Mouse (Mus musculus) limb, embryonic 12.5 days (tissue): ENCODE data around the gene Krr1. TPM values are rescaled to one million over a fixed set of nuclear protein-coding genes. Genes with fewer than 3 reads are reported as not detected.

Experiments
- ATAC-seq: fragments of 200-750 bp; cut with Nextera tagmentation; 2 replicates; pipeline ENCODE4 v1.8.0; 2017; ENCODE audit warnings: low read depth, moderate TSS enrichment; ENCODE audit not compliant: insufficient number of reproducible peaks, insufficient read depth, low FRiP score, low TSS enrichment
- H3K27ac ChIP-seq: fragments of 300-500 bp; sonication (generic); 2 replicates; pipeline ENCODE4 v1.5.1; 2016; ENCODE audit warnings: mild to moderate bottlenecking, moderate library complexity
- H3K27me3 ChIP-seq: fragments of 300-500 bp; sonication (generic); 2 replicates; pipeline ENCODE4 v1.6.1; 2016; ENCODE audit warnings: mild to moderate bottlenecking, moderate library complexity
- H3K36me3 ChIP-seq: fragments of 300-500 bp; sonication (generic); 2 replicates; pipeline ENCODE4 v1.6.1; 2016; ENCODE audit warnings: mild to moderate bottlenecking, moderate library complexity
- H3K4me1 ChIP-seq: fragments of 300-500 bp; sonication (generic); replicated peaks from 2 replicates; pipeline ENCODE4 v1.6.1; 2016
- H3K4me2 ChIP-seq: fragments of 300-500 bp; sonication (generic); 2 replicates; pipeline ENCODE4 v1.6.1; 2016; ENCODE audit warnings: mild to moderate bottlenecking, moderate library complexity
- H3K4me3 ChIP-seq: fragments of 300-500 bp; sonication (generic); replicated peaks from 2 replicates; pipeline ENCODE4 v1.5.1; 2016; ENCODE audit warnings: mild to moderate bottlenecking
- H3K9ac ChIP-seq: fragments of 300-500 bp; sonication (generic); replicated peaks from 2 replicates; pipeline ENCODE4 v1.6.1; 2016; ENCODE audit warnings: mild to moderate bottlenecking, moderate library complexity
- H3K9me3 ChIP-seq: fragments of 300-500 bp; sonication (generic); 2 replicates; pipeline ENCODE4 v1.6.1; 2016; ENCODE audit warnings: mild to moderate bottlenecking, moderate library complexity
- WGBS: fragments of 180-500 bp; shearing (Covaris S2); methylation state at CpG from one replicate; pipeline ENCODE4 v1.1.7; 2016; 5-methylcytosine and 5-hydroxymethylcytosine counted together
- polyA plus RNA-seq: library from polyadenylated mRNA; unstranded; fragments of >200 nt; fragmentation: Nextera tagmentation; extraction: Ambion mirVana; gene quantifications from 2 replicates; pipeline ENCODE4 v1.2.1, GENCODE M21; 2016

Gene Krr1
- polyA plus RNA-seq, 1 experiment from 2014 or later, result 53.3 TPM

DNA sequence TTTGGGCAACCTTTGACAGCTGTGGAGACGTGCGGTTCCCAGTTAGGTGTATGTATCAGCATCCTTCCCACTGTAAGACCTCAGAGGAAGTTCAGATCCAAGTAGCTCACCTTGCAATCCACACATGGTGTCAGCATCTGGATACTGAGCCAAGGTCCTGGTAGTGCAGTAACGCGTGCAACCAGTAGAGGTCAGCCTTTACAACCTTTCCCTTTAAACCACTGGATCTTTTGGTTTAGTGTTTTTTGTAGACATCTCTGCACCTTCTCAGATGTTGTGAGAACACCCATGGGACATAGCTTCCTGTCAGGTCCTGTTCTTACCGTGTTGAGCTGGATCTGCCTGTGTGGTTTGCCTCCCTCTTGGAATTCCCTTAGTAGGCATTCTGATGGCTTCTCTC, 5.1 kb downstream of the Krr1 start:
- H3K9ac ChIP-seq, result no peak overlapping the region
- no peak overlapping the region for H3K27ac ChIP-seq
- H3K27me3 ChIP-seq, result no peaks in the 10 kb centered on the region
- H3K9me3 ChIP-seq, result no peaks in the 10 kb centered on the region
- H3K4me1 ChIP-seq, result peaks cover 7% of the 10 kb centered on the region
- no peak for ATAC-seq
- H3K36me3 ChIP-seq, result peaks cover 58% of the 10 kb centered on the region
- 34% methylated on average over 5 of the region's 5 CpGs for WGBS
- no peak overlapping the region for H3K4me2 ChIP-seq
- H3K4me3 ChIP-seq, result no peak overlapping the region

DNA sequence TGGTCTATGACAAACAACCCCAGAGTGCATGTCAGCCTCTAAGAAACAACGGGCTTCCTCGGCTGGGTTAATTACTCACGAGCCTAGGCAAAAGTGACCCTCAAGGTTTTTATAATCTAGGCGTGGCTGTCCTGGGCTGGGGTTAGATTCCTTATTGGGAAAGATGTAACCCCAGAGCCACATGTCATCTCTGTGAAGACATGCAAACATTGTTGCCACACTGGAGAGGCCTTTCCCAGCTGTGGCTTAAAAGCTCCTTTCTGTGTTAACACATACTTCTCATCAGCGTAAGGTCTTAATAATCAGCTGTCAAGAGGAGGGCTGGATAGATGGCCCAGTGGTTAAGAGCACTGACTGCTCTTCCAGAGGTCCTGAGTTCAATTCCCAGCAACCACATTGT, 10.6 kb downstream of the Krr1 start:
- no peak overlapping the region for H3K4me2 ChIP-seq
- 91% methylated on average over 5 of the region's 5 CpGs for WGBS
- no peak overlapping the region for H3K9ac ChIP-seq
- no peak overlapping the region for H3K27ac ChIP-seq
- H3K36me3 ChIP-seq, result peaks cover 85% of the 10 kb centered on the region
- no peaks in the 10 kb centered on the region for H3K4me1 ChIP-seq
- no peaks in the 10 kb centered on the region for H3K9me3 ChIP-seq
- H3K4me3 ChIP-seq, result no peak overlapping the region
- ATAC-seq, result no peak
- H3K27me3 ChIP-seq, result no peaks in the 10 kb centered on the region

DNA sequence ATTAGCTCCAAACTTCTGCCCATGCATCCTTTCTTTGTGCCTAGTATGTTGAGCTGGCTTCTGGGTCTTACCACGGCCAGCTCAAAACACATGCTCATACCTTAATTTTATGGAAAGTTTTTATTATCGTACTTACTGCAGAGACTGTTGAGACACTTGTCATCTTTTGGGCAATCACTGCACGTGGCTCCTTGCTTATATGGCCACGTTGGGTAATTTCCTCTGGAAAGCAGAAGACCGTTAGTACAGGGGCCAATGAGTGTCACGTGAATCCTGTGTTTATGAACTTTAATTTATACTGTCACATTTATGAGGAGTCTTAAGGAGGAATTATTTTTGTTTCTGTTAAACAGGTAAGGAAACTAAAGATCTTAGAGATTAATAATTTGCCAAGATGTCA, 14.0 kb downstream of the Krr1 start:
- no peaks in the 10 kb centered on the region for H3K4me1 ChIP-seq
- H3K9me3 ChIP-seq, result no peaks in the 10 kb centered on the region
- no peak overlapping the region for H3K4me3 ChIP-seq
- no peak overlapping the region for H3K9ac ChIP-seq
- H3K36me3 ChIP-seq, result peaks cover 59% of the 10 kb centered on the region
- 84% methylated on average over 6 of the region's 6 CpGs for WGBS
- H3K4me2 ChIP-seq, result no peak overlapping the region
- no peaks in the 10 kb centered on the region for H3K27me3 ChIP-seq
- no peak for ATAC-seq
- H3K27ac ChIP-seq, result no peak overlapping the region

DNA sequence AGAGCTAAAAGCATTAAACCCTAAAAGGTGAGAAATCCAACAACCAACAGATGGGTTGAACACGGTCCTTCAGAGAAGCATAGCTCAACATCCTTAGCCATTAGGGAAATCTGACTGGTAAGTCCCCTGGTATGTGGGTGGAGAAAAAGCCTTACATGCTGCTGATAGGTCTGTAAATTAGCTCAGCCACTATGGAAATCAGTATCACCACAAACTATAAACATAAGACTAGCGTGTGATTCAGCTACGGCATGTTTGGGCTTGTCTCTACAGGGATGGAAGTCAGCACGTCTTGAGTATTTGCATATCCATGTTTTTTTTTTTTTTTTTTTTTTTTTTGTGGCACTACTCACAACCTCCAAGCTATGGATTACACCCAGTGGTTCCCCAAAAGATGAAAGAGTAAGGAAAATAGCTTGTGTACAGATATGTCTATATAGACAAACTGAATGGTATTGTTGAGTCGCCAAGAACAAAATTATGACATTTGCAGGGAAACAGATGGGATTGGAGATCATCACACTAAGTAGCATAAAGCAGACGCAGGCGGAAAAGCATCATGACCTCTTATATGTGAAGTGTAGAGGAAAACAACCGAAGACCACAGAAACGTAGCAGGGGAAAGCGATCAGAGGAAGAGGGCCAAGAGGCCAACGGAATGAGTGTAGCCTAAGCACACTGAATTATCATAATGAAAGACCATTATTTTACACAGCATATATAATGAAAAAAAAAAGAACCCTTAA, 23.5 kb downstream of the Krr1 start:
- H3K4me3 ChIP-seq, result no peak overlapping the region
- H3K9me3 ChIP-seq, result no peaks in the 10 kb centered on the region
- no peak overlapping the region for H3K9ac ChIP-seq
- H3K27ac ChIP-seq, result no peak overlapping the region
- no peaks in the 10 kb centered on the region for H3K36me3 ChIP-seq
- WGBS, result 89% methylated on average over 11 of the region's 11 CpGs
- no peaks in the 10 kb centered on the region for H3K27me3 ChIP-seq
- no peak for ATAC-seq
- H3K4me1 ChIP-seq, result peaks cover 3% of the 10 kb centered on the region; the same call in 1 of the 2 replicates
- H3K4me2 ChIP-seq, result no peak overlapping the region

DNA sequence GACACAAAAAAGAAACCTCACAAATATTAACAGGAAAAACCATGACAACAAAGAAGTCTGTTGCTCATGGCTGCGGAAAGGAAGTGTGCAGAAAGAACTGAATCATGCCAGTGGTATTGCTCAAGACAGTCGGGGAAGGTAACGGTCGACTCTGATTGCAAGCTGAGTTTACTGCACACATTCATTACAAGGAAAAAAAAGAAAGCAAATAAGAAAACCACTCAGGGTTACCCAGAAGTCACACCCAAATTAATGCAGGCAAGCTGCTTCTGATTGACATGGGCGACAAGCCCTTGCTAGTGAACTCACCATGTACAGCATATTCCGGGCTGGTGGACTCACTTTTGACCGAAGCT, 24.1 kb downstream of the Krr1 start:
- Histone ChIP-seq H3K9me3 (no peaks in the 10 kb centered on the region), H3K4me3 (no peak overlapping the region), H3K36me3 (no peaks in the 10 kb centered on the region), H3K4me2 (no peak overlapping the region), H3K27me3 (no peaks in the 10 kb centered on the region), H3K27ac (no peak overlapping the region), H3K4me1 (peaks cover 3% of the 10 kb centered on the region; the same call in 1 of the 2 replicates), H3K9ac (no peak overlapping the region)
- no peak for ATAC-seq
- WGBS, result 83% methylated on average over 7 of the region's 7 CpGs

DNA sequence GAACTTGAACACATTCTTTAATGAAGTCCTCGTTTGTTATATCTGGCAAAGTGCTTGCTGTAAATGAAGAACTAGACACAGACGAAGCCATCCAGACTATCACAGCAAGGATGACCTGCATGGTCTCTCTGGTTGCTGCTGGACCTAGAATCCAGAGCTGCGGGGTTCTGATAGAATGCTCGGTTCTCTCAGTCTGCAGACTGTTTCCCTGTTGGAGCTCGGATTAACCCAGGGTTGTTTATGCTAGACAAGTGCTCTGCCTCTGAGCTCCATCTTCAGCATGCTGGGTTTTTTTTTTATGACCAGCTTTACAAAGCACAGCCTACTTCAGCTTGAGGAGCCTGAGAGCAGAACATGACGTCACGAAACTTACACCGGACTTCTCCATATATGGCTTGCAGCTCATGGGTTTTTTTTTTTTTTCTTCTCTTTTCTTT, 24.5 kb downstream of the Krr1 start:
- 67% methylated on average over 8 of the region's 8 CpGs for WGBS
- Histone ChIP-seq H3K9me3 (no peaks in the 10 kb centered on the region), H3K4me3 (no peak overlapping the region), H3K4me1 (peaks cover 3% of the 10 kb centered on the region; the same call in 1 of the 2 replicates), H3K27ac (no peak overlapping the region), H3K4me2 (no peak overlapping the region), H3K27me3 (no peaks in the 10 kb centered on the region), H3K9ac (no peak overlapping the region), H3K36me3 (no peaks in the 10 kb centered on the region)
- no peak for ATAC-seq

GRCm38 (mm10) chr10:111997671-111998070, 25.2 kb downstream of the Krr1 start:
- no peaks in the 10 kb centered on the region for H3K27me3 ChIP-seq
- no peaks in the 10 kb centered on the region for H3K36me3 ChIP-seq
- no peak overlapping the region for H3K27ac ChIP-seq
- no peaks in the 10 kb centered on the region for H3K9me3 ChIP-seq
- H3K4me2 ChIP-seq, result no peak overlapping the region
- ATAC-seq, result no peak
- no peak overlapping the region for H3K4me3 ChIP-seq
- H3K9ac ChIP-seq, result no peak overlapping the region
- peaks cover 3% of the 10 kb centered on the region; the same call in 1 of the 2 replicates for H3K4me1 ChIP-seq

- 56% methylated on average over 3 of the region's 3 CpGs for WGBS
- ATAC-seq, result no peak
Observed at GRCm38 (mm10) chr10:111999765-112000164, 27.3 kb downstream of the Krr1 start.

GRCm38 (mm10) chr10:112000568-112000967, 28.1 kb downstream of the Krr1 start:
- Histone ChIP-seq H3K4me2 (no peak overlapping the region), H3K27ac (no peak overlapping the region), H3K36me3 (no peaks in the 10 kb centered on the region), H3K9me3 (no peaks in the 10 kb centered on the region), H3K27me3 (no peaks in the 10 kb centered on the region), H3K4me1 (peaks cover 3% of the 10 kb centered on the region; the same call in 1 of the 2 replicates), H3K9ac (no peak overlapping the region), H3K4me3 (no peak overlapping the region)
- WGBS, result 84% methylated on average over 5 of the region's 5 CpGs
- no peak for ATAC-seq

More at GRCm38 (mm10) chr10:111999765-112000164, 27.3 kb downstream of the Krr1 start:
- H3K4me3 ChIP-seq, result no peak overlapping the region
- no peak overlapping the region for H3K27ac ChIP-seq
- no peak overlapping the region for H3K4me2 ChIP-seq
- no peak overlapping the region for H3K9ac ChIP-seq
- H3K36me3 ChIP-seq, result no peaks in the 10 kb centered on the region
- peaks cover 3% of the 10 kb centered on the region; the same call in 1 of the 2 replicates for H3K4me1 ChIP-seq
- H3K9me3 ChIP-seq, result no peaks in the 10 kb centered on the region
- H3K27me3 ChIP-seq, result no peaks in the 10 kb centered on the region

GRCm38 (mm10) chr10:112001350-112001749, 28.9 kb downstream of the Krr1 start:
- Histone ChIP-seq H3K4me2 (no peak overlapping the region), H3K9me3 (no peaks in the 10 kb centered on the region), H3K9ac (no peak overlapping the region), H3K27me3 (no peaks in the 10 kb centered on the region), H3K4me1 (peaks cover 3% of the 10 kb centered on the region; the same call in 1 of the 2 replicates), H3K36me3 (no peaks in the 10 kb centered on the region), H3K27ac (no peak overlapping the region), H3K4me3 (no peak overlapping the region)
- WGBS, result 91% methylated on average over 2 of the region's 2 CpGs
- no peak for ATAC-seq

DNA sequence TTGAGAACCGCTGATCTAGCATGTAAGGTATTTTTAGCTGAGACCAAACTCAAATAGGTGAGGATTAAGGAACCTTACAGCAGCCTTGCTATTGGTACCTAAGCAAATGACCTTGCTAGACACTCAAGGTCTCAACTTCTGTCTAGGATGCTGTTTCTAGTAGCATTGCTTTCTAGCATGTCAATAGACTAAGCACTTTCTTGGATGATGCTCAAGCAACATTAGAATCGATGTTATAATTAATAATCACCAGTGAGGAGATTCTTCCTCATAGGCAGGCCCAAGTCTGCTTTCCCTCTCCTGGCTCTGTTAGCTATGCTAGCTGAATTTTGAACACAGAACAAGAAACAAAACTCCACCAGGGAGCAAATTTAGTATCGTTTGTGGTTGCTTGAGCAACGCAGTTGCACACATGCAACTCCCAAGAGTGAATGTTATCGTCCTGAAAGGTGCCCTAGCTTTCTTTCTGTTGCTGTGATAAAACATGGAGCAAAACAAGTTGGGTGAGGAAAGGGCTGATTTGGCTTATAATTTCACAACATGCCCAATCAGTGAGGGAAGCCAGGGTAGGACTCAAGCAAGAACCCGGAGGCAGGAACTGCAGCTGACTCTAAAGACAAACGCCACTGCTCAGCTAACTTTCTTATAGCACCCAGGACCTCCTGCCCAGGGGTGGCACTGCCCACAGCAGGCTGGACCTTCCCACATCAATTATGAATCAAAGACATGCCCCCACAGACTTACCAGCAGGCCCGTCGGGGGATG, 29.5 kb downstream of the Krr1 start:
- H3K9ac ChIP-seq, result no peak overlapping the region
- H3K27ac ChIP-seq, result no peak overlapping the region
- H3K4me1 ChIP-seq, result peaks cover 3% of the 10 kb centered on the region; the same call in 1 of the 2 replicates
- H3K9me3 ChIP-seq, result no peaks in the 10 kb centered on the region
- no peaks in the 10 kb centered on the region for H3K36me3 ChIP-seq
- ATAC-seq, result no peak
- H3K27me3 ChIP-seq, result no peaks in the 10 kb centered on the region
- WGBS, result 82% methylated on average over 9 of the region's 9 CpGs
- H3K4me3 ChIP-seq, result no peak overlapping the region
- no peak overlapping the region for H3K4me2 ChIP-seq
